Mouse (Mus musculus) layer of hippocampus, postnatal 14 days (tissue): ENCODE data around the gene 1700001C19Rik. TPM values are rescaled to one million over a fixed set of nuclear protein-coding genes. Genes with fewer than 3 reads are reported as not detected.
A peak's percentile ranks its signal among the peaks of the same experiment; 100 is the strongest.

Experiments used
- DNase-seq, 2 experiments: peaks; one replicate each; pipeline ENCODE4 v3.0.0; 2021 to 2022; ENCODE audit warnings: low spot score in 2 of 2, mixed read lengths in 1 of 2
- long read RNA-seq, 2 experiments: library from polyadenylated mRNA; stranded (forward); transcript quantifications; one replicate each; pipeline ENCODE4 v2.0.0; 2021
- total RNA-seq, 2 experiments: library from RNA; stranded (reverse); gene quantifications; 2 replicates each; pipeline ENCODE4 v1.2.3; 2021

The 1700001C19Rik gene
- not detected for total RNA-seq
- long read RNA-seq, experiment 1: 0 reads
- long read RNA-seq, experiment 2, partial matches to known transcripts: 0 of 1 reads
- long read RNA-seq, experiment 2, other reads (novel, unspliced or antisense): 0 of 1 reads

GRCm38 (mm10) chr17:47436907-47437547, at the start of gene 1700001C19Rik:
Gene 1700001C19Rik, minus strand, starts transcription at chr17:47437376.
- no peak for DNase-seq

GRCm38 (mm10) chr17:47485791-47486190, 48.6 kb upstream of the 1700001C19Rik start:
- DNase-seq: no peak

GRCm38 (mm10) chr17:47484993-47485392, 47.8 kb upstream of the 1700001C19Rik start:
- DNase-seq: no peak

- no peak for DNase-seq
Measured at GRCm38 (mm10) chr17:47484241-47484921, 47.2 kb upstream of the 1700001C19Rik start.

GRCm38 (mm10) chr17:47482401-47482800, 45.2 kb upstream of the 1700001C19Rik start:
- no peak for DNase-seq

- no peak for DNase-seq
Measured at GRCm38 (mm10) chr17:47479887-47480286, 42.7 kb upstream of the 1700001C19Rik start.

GRCm38 (mm10) chr17:47475714-47476113, 38.5 kb upstream of the 1700001C19Rik start:
- no peak for DNase-seq

GRCm38 (mm10) chr17:47475181-47475580, 38.0 kb upstream of the 1700001C19Rik start:
- DNase-seq: no peak

GRCm38 (mm10) chr17:47474250-47474649, 37.1 kb upstream of the 1700001C19Rik start:
- no peak for DNase-seq

- DNase-seq: peak in 1 of 2 experiments; percentile 18
Measured at GRCm38 (mm10) chr17:47473434-47473974, 36.3 kb upstream of the 1700001C19Rik start.

GRCm38 (mm10) chr17:47472435-47473350, 35.5 kb upstream of the 1700001C19Rik start:
- no peak for DNase-seq

GRCm38 (mm10) chr17:47470686-47471085, 33.5 kb upstream of the 1700001C19Rik start:
- peak in 1 of 2 experiments; percentile 31 for DNase-seq

- DNase-seq: no peak
Measured at GRCm38 (mm10) chr17:47470121-47470520, 32.9 kb upstream of the 1700001C19Rik start.

- no peak for DNase-seq
Measured at GRCm38 (mm10) chr17:47469642-47470041, 32.5 kb upstream of the 1700001C19Rik start.

GRCm38 (mm10) chr17:47468466-47468865, 31.3 kb upstream of the 1700001C19Rik start:
- no peak for DNase-seq

- DNase-seq: no peak
Measured at GRCm38 (mm10) chr17:47468063-47468462, 30.9 kb upstream of the 1700001C19Rik start.

GRCm38 (mm10) chr17:47467659-47468058, 30.5 kb upstream of the 1700001C19Rik start:
- DNase-seq: no peak

GRCm38 (mm10) chr17:47466284-47466683, 29.1 kb upstream of the 1700001C19Rik start:
- no peak for DNase-seq

- no peak for DNase-seq
Measured at GRCm38 (mm10) chr17:47465016-47465415, 27.8 kb upstream of the 1700001C19Rik start.

- DNase-seq: no peak
Measured at GRCm38 (mm10) chr17:47464248-47464965, 27.2 kb upstream of the 1700001C19Rik start.
